Mouse (Mus musculus) E14TG2a.4 (cell line): Measurements from ENCODE around the gene Fank1.

Experiments
- CTCF ChIP-seq: conservative IDR thresholded peaks from 2 replicates; pipeline ENCODE4 v1.5.1; 2014; ENCODE audit warnings: low read length
- NANOG ChIP-seq: IDR thresholded peaks from 2 replicates; pipeline ENCODE4 v1.6.1; 2014; ENCODE audit warnings: borderline replicate concordance, low read length, mixed read lengths
- POU5F1 ChIP-seq: IDR thresholded peaks from 2 replicates; pipeline ENCODE4 v1.6.1; 2014; ENCODE audit warnings: low read length, borderline replicate concordance

GRCm38 (mm10) chr7:133899391-133899790 is 122.7 kb downstream of the Fank1 start:
- TF ChIP-seq CTCF: no peak
- no peak for TF ChIP-seq POU5F1
- TF ChIP-seq NANOG: no peak
